Mouse (Mus musculus) kidney, embryonic 14.5 days (tissue): ENCODE measurements at regions not wholly inside any gene's neighbourhood (a gene's known extent, or its start where the extent isn't known, plus 50 kb on each side); places are given as distances from the start of the nearest gene placed in this dataset.

Source experiments
- ATAC-seq: fragments of 200-750 bp; cut with Nextera tagmentation; 2 replicates; pipeline ENCODE4 v1.8.0; 2017; ENCODE audit warnings: moderate number of reproducible peaks, mild to moderate bottlenecking, moderate TSS enrichment, moderate library complexity; ENCODE audit not compliant: low FRiP score, low TSS enrichment
- H3K27ac ChIP-seq: fragments of 300-500 bp; sonication (generic); 2 replicates; pipeline ENCODE4 v1.5.1; 2014; ENCODE audit warnings: low read depth, mild to moderate bottlenecking, low read length, moderate library complexity, mixed read lengths
- H3K27me3 ChIP-seq: fragments of 300-500 bp; sonication (generic); 2 replicates; pipeline ENCODE4 v1.6.1; 2014; ENCODE audit warnings: mild to moderate bottlenecking, low read length; ENCODE audit not compliant: control insufficient read depth, insufficient read depth
- H3K36me3 ChIP-seq: fragments of 300-500 bp; sonication (generic); 2 replicates; pipeline ENCODE4 v1.6.1; 2014; ENCODE audit warnings: low read length, mixed read lengths; ENCODE audit not compliant: control insufficient read depth, insufficient read depth
- H3K4me1 ChIP-seq: fragments of 300-500 bp; sonication (generic); 2 replicates; pipeline ENCODE4 v1.6.1; 2014; ENCODE audit warnings: low read length, mixed read lengths; ENCODE audit not compliant: control insufficient read depth, insufficient read depth
- H3K4me2 ChIP-seq: fragments of 300-500 bp; sonication (generic); replicated peaks from 2 replicates; pipeline ENCODE4 v1.6.1; 2014; ENCODE audit warnings: low read depth, mild to moderate bottlenecking, low read length
- H3K4me3 ChIP-seq: fragments of 300-500 bp; sonication (generic); 2 replicates; pipeline ENCODE4 v1.5.1; 2014; ENCODE audit warnings: mild to moderate bottlenecking, low read length
- H3K9ac ChIP-seq: fragments of 300-500 bp; sonication (generic); 2 replicates; pipeline ENCODE4 v1.6.1; 2014; ENCODE audit warnings: low read depth, mild to moderate bottlenecking, low read length, moderate library complexity
- H3K9me3 ChIP-seq: fragments of 300-500 bp; sonication (generic); 2 replicates; pipeline ENCODE4 v1.6.1; 2016; ENCODE audit warnings: low read length; ENCODE audit not compliant: control insufficient read depth
- WGBS: fragments of 180-500 bp; shearing (Covaris S2); extraction: QIAGEN DNeasy Blood & Tissue Kit; methylation state at CpG from one replicate; pipeline ENCODE4 v1.1.7; 2014; 5-methylcytosine and 5-hydroxymethylcytosine counted together

DNA sequence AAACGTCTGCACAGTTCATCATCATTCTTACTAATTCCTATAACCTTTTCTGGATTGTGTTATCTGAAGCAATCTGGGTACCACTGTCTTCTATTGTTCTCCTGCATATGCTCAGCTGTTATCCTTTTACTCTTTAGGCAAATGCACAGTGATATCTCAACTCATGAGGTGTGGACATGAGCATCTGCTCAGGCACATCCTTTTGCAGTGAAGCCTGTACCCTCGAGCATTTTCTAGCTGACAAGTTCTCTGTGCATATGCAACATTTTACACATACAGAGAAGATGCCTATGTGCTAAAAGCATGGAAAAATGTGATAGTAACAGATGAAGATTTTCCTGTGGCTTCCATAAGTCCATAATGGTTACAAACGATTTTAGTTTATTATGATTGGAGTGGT, 384.4 kb upstream of the Celf2 start:
- Histone ChIP-seq H3K27ac (no peak overlapping the region), H3K36me3 (no peaks in the 10 kb centered on the region), H3K9me3 (no peaks in the 10 kb centered on the region), H3K4me2 (no peak overlapping the region), H3K27me3 (no peaks in the 10 kb centered on the region), H3K4me1 (no peaks in the 10 kb centered on the region), H3K9ac (no peak overlapping the region), H3K4me3 (no peak overlapping the region)
- ATAC-seq = no peak
- WGBS = 78% methylated on average over 3 of the region's 3 CpGs
